Mouse (Mus musculus): ENCODE data around the gene Pparg.

Pparg gene

GRCm38 (mm10) chr6:115361606-115362462, 1.1 kb downstream of the Pparg start:
- no peak for DNase-seq (ENCODE audit: low read depth, low spot score)

GRCm38 (mm10) chr6:115366869-115367610, 6.3 kb downstream of the Pparg start:
- DNase-seq (ENCODE audit: low read depth, low spot score), result no peak

DNA sequence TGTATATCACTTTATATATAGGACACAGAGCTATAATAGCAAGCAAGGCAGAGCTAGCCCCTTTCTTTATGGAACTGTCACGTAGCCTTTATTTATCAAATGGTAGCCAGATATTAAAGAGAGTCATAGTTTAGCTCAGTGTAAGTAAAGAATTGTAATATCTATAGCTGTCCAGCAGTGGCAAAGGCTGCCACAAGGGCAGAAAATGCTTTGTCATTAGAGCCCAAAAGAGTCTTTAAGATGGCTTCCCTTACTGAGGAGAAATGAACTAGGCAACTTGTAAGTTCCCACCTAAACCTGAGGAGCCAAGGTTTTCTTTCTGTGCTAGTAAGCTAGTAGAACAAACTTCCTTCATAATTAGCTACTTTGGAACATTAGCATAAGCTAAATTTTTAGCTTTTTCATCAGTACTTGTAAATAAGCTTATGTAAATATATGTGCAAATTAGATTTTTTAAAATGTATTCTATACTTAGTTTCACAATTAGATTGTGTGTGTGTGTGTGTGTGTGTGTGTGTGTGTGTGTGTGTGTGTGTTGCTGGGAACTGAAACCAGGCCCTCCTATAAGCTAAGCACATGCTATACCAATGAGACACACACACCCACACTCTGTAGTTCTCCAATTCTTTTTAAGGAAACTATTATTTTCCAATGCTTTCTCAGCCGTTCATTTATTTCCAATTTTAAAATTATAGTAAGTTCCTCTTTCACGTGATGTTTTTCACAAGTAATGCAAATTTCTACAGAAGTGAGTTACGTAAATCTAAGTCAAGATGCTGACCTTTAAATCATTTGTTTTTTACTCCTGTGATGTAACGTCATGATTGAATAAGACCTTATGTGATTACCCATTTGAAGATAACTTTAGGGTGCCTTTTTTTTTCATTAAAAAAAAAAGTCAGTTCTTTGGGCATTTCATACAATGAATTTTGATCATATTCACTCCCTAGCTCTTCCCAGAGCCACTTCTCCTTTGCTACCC, 14.4 kb downstream of the Pparg start:
- DNase-seq (ENCODE audit: low read depth, low spot score), result peak; percentile 29

DNA sequence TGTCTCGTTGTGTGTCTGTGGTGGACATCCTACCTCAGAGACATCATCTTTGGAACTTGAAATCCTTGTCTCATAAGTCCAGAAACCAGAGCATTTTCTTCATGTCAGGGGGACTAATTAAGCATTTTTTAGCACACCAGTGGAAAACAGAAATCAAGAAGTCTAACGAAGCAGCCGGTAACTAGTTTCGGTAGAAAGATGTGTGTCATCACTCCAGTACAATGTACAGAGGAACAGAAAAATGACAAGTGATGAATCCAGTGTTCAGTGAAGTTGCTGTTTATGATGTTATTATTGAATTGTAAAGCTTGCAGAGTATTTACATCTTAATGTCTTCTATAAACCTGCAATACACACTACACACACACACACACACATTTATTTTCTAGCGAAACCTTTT, 19.8 kb downstream of the Pparg start:
- DNase-seq (ENCODE audit: low read depth, low spot score), result no peak

- no peak for DNase-seq (ENCODE audit: low read depth, low spot score)
Observed at GRCm38 (mm10) chr6:115382712-115383111, 22.0 kb downstream of the Pparg start.

GRCm38 (mm10) chr6:115389945-115390540, 29.3 kb downstream of the Pparg start:
- DNase-seq (ENCODE audit: low read depth, low spot score), result no peak

GRCm38 (mm10) chr6:115396911-115397310, 36.2 kb downstream of the Pparg start:
- no peak for DNase-seq (ENCODE audit: low read depth, low spot score)

DNA sequence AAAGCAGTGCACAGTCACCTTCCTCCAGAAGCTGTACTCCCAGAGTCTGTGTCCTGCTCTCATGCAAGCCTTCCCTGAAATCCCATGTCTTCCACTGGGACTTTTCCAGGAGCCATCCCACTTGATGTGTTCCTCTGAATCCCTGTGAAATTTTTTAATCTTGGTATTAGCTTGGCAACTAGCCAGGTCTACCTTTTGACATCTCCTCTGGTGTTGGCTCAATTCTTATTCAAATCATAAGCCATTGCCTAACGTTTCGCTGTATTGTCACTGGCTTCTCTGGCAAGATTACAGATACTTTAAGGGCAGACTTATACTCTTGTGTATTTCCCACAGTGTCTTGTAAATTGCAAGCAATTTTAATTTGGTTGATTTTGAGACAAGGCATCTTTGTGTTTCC, 43.6 kb downstream of the Pparg start:
- DNase-seq (ENCODE audit: low read depth, low spot score), result no peak

GRCm38 (mm10) chr6:115411477-115411876, 50.7 kb downstream of the Pparg start:
- no peak for DNase-seq (ENCODE audit: low read depth, low spot score)

- DNase-seq (ENCODE audit: low read depth, low spot score), result no peak
Observed at GRCm38 (mm10) chr6:115418171-115418570, 57.4 kb downstream of the Pparg start.

- DNase-seq (ENCODE audit: low read depth, low spot score), result no peak
Observed at GRCm38 (mm10) chr6:115418964-115419363, 58.2 kb downstream of the Pparg start.

GRCm38 (mm10) chr6:115420963-115421362, 60.2 kb downstream of the Pparg start:
- no peak for DNase-seq (ENCODE audit: low read depth, low spot score)

- DNase-seq (ENCODE audit: low read depth, low spot score), result no peak
Observed at GRCm38 (mm10) chr6:115421665-115422064, 60.9 kb downstream of the Pparg start.

DNA sequence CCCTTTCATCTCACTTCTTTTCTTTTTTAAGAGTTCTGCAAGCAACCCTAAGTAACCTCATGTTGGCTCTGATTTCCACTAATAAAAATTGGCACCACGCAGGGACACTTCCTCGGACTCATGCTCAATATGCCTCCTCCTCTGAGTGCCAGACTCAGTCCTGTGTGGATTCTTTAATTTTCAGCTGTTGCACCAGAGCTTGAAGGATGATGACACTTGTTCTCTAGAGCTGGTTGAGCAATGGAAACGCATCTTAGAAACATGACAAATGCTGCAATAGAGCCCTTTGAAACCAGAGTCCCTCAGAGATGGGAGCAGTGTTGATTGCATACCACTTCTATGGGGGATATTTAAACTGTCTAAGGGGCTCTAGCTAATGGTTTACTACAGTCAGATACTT, 63.7 kb downstream of the Pparg start:
- DNase-seq (ENCODE audit: low read depth, low spot score), result no peak

- DNase-seq (ENCODE audit: low read depth, low spot score), result no peak
Observed at GRCm38 (mm10) chr6:115432726-115433125, 72.0 kb downstream of the Pparg start.

DNA sequence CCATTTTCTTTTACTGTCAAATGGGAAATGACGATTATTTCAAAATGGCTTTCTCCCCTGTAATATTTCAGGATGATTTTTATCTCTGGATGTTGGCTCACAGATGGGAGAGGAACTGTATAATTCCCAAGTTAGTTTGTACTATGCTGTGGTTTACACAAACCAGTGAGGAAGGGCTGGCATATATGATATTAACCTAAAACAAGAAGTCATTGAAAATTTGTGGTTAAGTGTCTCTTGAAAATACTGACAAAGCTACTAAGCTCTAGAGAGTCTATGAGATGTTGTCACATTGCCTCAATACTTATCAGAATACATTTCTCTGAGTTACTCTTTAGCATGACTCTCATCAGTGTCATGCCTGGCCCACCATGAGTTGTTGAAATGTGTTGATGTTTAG, 73.3 kb downstream of the Pparg start:
- DNase-seq (ENCODE audit: low read depth, low spot score), result no peak

DNA sequence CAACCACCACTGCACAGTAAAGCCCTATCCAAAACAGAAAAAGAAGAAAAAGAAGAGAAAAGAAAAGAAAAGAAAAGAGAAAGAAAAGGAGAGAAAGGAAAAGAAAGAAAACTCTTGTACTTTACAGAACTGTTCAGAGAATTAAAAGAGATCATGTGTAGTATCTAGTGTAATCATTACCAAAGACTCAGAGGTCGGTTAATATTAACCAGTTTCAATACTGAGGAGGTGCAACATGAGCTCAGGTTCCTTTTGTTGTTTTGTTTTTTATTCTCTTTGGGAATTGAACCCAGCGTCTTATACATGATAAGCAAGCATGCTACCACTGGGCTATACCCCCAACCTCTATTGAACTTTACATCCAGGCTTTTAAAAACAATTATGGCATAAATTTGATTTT, 74.1 kb downstream of the Pparg start:
- no peak for DNase-seq (ENCODE audit: low read depth, low spot score)

DNA sequence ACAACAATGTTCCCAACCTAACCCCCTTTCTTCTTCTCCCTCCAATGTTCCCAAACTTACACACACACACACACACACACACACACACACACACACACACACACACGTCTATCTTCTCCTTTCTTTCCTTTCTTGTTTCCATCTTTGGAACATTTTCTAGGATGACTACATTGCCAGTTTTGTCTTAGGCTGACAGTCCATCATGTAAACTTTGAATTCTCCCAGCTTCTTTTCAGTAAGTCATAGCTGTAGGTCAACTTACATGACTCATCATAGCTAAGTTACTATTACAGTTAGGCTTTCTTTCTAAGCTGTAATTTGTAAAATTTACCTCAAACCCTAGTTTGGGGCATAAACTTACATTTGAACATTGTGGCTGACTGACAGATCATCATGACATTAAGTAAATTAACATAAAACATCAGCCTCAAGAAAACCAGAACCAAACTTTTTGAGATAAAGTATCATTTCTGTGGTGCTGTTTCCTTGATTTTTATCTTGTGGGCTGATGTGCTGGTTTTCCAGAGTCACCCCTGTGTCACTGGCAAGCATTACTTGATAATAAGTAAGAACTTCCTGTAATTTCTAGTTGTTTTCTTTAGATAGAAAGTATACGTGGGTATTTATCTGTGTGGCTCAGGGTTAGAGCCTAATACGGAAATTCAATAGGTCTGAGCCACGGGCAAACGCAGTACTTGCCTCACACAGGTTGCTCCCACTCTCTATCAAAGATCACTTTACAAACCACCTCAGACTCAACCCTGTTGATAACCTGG, 79.7 kb downstream of the Pparg start:
- DNase-seq (ENCODE audit: low read depth, low spot score), result no peak

GRCm38 (mm10) chr6:115452501-115452900, 91.8 kb downstream of the Pparg start:
- no peak for DNase-seq (ENCODE audit: low read depth, low spot score)

DNA sequence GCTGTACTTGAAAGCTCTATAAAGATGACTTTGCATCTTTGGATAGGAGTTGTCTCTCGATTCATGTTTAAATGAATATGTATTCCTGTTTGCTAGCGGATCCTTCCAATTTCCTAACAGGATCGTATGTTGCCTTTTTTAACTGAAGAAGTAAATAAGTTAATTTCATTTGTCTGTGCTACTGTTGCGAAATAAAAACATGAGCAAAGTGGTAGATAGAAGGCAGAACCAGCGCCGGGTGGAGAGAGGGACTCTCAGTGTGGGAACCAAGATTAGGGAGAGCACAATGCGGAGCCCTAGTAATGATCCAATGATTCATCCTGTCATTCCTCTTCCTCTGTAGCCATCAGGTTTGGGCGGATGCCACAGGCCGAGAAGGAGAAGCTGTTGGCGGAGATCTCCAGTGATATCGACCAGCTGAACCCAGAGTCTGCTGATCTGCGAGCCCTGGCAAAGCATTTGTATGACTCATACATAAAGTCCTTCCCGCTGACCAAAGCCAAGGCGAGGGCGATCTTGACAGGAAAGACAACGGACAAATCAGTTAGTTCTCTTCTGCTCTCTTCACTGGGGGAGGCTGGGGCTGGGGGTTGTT, 102.1 kb downstream of the Pparg start:
- no peak for DNase-seq (ENCODE audit: low read depth, low spot score)
